Mouse (Mus musculus) CD4-positive naive resting alpha-beta T cell, adult 57 days (primary cell): ENCODE measurements around the gene AW209491. TPM values are rescaled to one million over a fixed set of nuclear protein-coding genes. Genes with fewer than 3 reads are reported as not detected.

ENCODE experiments used
- total RNA-seq: library from RNA; stranded (reverse); gene quantifications from one replicate; pipeline ENCODE4 v1.2.4, GENCODE M21; 2023

AW209491 gene
- total RNA-seq: 3.1 TPM

GRCm38 (mm10) chr13:14629726-14630641 lies at the start of gene AW209491:
TSS of gene AW209491 (plus strand) at chr13:14630154.

GRCm38 (mm10) chr13:14612926-14613529 lies 16.9 kb upstream of the AW209491 start, which contains the start of the genes Mrpl32 and Psma2:
TSS of gene Mrpl32 (minus strand) at chr13:14613165.
TSS of gene Psma2 (plus strand) at chr13:14613240.

Other genes with a start within 250 kb of the AW209491 start
- gene Hecw1, start 106.9 kb upstream of the AW209491 start, total RNA-seq: not detected
- 39.5 TPM for gene Mrpl32, start 17.0 kb upstream of the AW209491 start, total RNA-seq
- 55.8 TPM for gene Psma2, start 16.9 kb upstream of the AW209491 start, total RNA-seq